Mouse (Mus musculus): Measurements from ENCODE around the gene Ptpn23. TPM values are rescaled to one million over a fixed set of nuclear protein-coding genes. Genes with fewer than 3 reads are reported as not detected.

Gene Ptpn23
- polyA plus RNA-seq, 1 experiment: 39.5 TPM

GRCm38 (mm10) chr9:110362337-110362736, 45.7 kb downstream of the Ptpn23 start:
- no peak for TF ChIP-seq CTCF (IDR thresholded peaks at IDR 0.05; ENCODE audit: extremely low read depth, insufficient read depth, low read length)
- no peak for TF ChIP-seq POLR2A (IDR thresholded peaks at IDR 0.05; ENCODE audit: extremely low read depth, insufficient read depth, low read length)
- Histone ChIP-seq H3K4me1 (ENCODE audit: control insufficient read depth, insufficient read depth, low read length) (no peaks in the 10 kb centered on the region), H3K4me3 (ENCODE audit: insufficient read depth, low read length) (no peak overlapping the region), H3K27ac (ENCODE audit: insufficient read depth, low read length) (no peak overlapping the region)

- no peak overlapping the region for H3K27ac ChIP-seq (ENCODE audit: insufficient read depth, low read length)
- TF ChIP-seq POLR2A (IDR thresholded peaks at IDR 0.05; ENCODE audit: extremely low read depth, insufficient read depth, low read length) (no peak), CTCF (IDR thresholded peaks at IDR 0.05; ENCODE audit: extremely low read depth, insufficient read depth, low read length) (no peak)
- H3K4me1 ChIP-seq (ENCODE audit: control insufficient read depth, insufficient read depth, low read length): no peaks in the 10 kb centered on the region
- H3K4me3 ChIP-seq (ENCODE audit: insufficient read depth, low read length): no peak overlapping the region
Observed at GRCm38 (mm10) chr9:110361299-110361698, 46.7 kb downstream of the Ptpn23 start.

GRCm38 (mm10) chr9:110358341-110358740, 49.7 kb downstream of the Ptpn23 start:
- no peak overlapping the region for H3K4me3 ChIP-seq (ENCODE audit: insufficient read depth, low read length)
- 0 out of 2 replicates have a peak, but pooled peaks cover 1% of the 10 kb centered on the region for H3K4me1 ChIP-seq (ENCODE audit: control insufficient read depth, insufficient read depth, low read length)
- H3K27ac ChIP-seq (ENCODE audit: insufficient read depth, low read length): no peak overlapping the region
- TF ChIP-seq CTCF (IDR thresholded peaks at IDR 0.05; ENCODE audit: extremely low read depth, insufficient read depth, low read length) (no peak), POLR2A (IDR thresholded peaks at IDR 0.05; ENCODE audit: extremely low read depth, insufficient read depth, low read length) (no peak)

- TF ChIP-seq POLR2A (IDR thresholded peaks at IDR 0.05; ENCODE audit: extremely low read depth, insufficient read depth, low read length) (no peak), CTCF (IDR thresholded peaks at IDR 0.05; ENCODE audit: extremely low read depth, insufficient read depth, low read length) (no peak)
- Histone ChIP-seq H3K4me3 (ENCODE audit: insufficient read depth, low read length) (no peak overlapping the region), H3K27ac (ENCODE audit: insufficient read depth, low read length) (no peak overlapping the region), H3K4me1 (ENCODE audit: control insufficient read depth, insufficient read depth, low read length) (peaks cover 3% of the 10 kb centered on the region; the same call in 1 of the 2 replicates)
Observed at GRCm38 (mm10) chr9:110351932-110352632, 55.9 kb downstream of the Ptpn23 start.

- Histone ChIP-seq H3K27ac (ENCODE audit: insufficient read depth, low read length) (no peak overlapping the region), H3K4me1 (ENCODE audit: control insufficient read depth, insufficient read depth, low read length) (peaks cover 3% of the 10 kb centered on the region; the same call in 1 of the 2 replicates), H3K4me3 (ENCODE audit: insufficient read depth, low read length) (no peak overlapping the region)
- no peak for TF ChIP-seq POLR2A (IDR thresholded peaks at IDR 0.05; ENCODE audit: extremely low read depth, insufficient read depth, low read length)
- TF ChIP-seq CTCF (IDR thresholded peaks at IDR 0.05; ENCODE audit: extremely low read depth, insufficient read depth, low read length): no peak
Observed at GRCm38 (mm10) chr9:110351350-110351749, 56.7 kb downstream of the Ptpn23 start.

- TF ChIP-seq POLR2A (IDR thresholded peaks at IDR 0.05; ENCODE audit: extremely low read depth, insufficient read depth, low read length): no peak
- TF ChIP-seq CTCF (IDR thresholded peaks at IDR 0.05; ENCODE audit: extremely low read depth, insufficient read depth, low read length): no peak
- peaks cover 3% of the 10 kb centered on the region; the same call in 1 of the 2 replicates for H3K4me1 ChIP-seq (ENCODE audit: control insufficient read depth, insufficient read depth, low read length)
- H3K27ac ChIP-seq (ENCODE audit: insufficient read depth, low read length): no peak overlapping the region
- H3K4me3 ChIP-seq (ENCODE audit: insufficient read depth, low read length): no peak overlapping the region
Observed at GRCm38 (mm10) chr9:110350612-110351011, 57.4 kb downstream of the Ptpn23 start.

GRCm38 (mm10) chr9:110350188-110350587, 57.8 kb downstream of the Ptpn23 start:
- TF ChIP-seq POLR2A (IDR thresholded peaks at IDR 0.05; ENCODE audit: extremely low read depth, insufficient read depth, low read length) (no peak), CTCF (IDR thresholded peaks at IDR 0.05; ENCODE audit: extremely low read depth, insufficient read depth, low read length) (no peak)
- Histone ChIP-seq H3K4me1 (ENCODE audit: control insufficient read depth, insufficient read depth, low read length) (peaks cover 2% of the 10 kb centered on the region; the same call in 1 of the 2 replicates), H3K4me3 (ENCODE audit: insufficient read depth, low read length) (no peak overlapping the region), H3K27ac (ENCODE audit: insufficient read depth, low read length) (no peak overlapping the region)

GRCm38 (mm10) chr9:110348899-110349298, 59.1 kb downstream of the Ptpn23 start:
- H3K4me1 ChIP-seq (ENCODE audit: control insufficient read depth, insufficient read depth, low read length): peaks cover 2% of the 10 kb centered on the region; the same call in 1 of the 2 replicates
- no peak for TF ChIP-seq CTCF (IDR thresholded peaks at IDR 0.05; ENCODE audit: extremely low read depth, insufficient read depth, low read length)
- TF ChIP-seq POLR2A (IDR thresholded peaks at IDR 0.05; ENCODE audit: extremely low read depth, insufficient read depth, low read length): no peak
- H3K4me3 ChIP-seq (ENCODE audit: insufficient read depth, low read length): no peak overlapping the region
- no peak overlapping the region for H3K27ac ChIP-seq (ENCODE audit: insufficient read depth, low read length)

- TF ChIP-seq CTCF (IDR thresholded peaks at IDR 0.05; ENCODE audit: extremely low read depth, insufficient read depth, low read length) (no peak), POLR2A (IDR thresholded peaks at IDR 0.05; ENCODE audit: extremely low read depth, insufficient read depth, low read length) (no peak)
- H3K27ac ChIP-seq (ENCODE audit: insufficient read depth, low read length): no peak overlapping the region
- H3K4me1 ChIP-seq (ENCODE audit: control insufficient read depth, insufficient read depth, low read length): no peaks in the 10 kb centered on the region
- no peak overlapping the region for H3K4me3 ChIP-seq (ENCODE audit: insufficient read depth, low read length)
Observed at GRCm38 (mm10) chr9:110345057-110345739, 62.8 kb downstream of the Ptpn23 start.

GRCm38 (mm10) chr9:110343805-110344204, 64.2 kb downstream of the Ptpn23 start:
- Histone ChIP-seq H3K27ac (ENCODE audit: insufficient read depth, low read length) (no peak overlapping the region), H3K4me1 (ENCODE audit: control insufficient read depth, insufficient read depth, low read length) (no peaks in the 10 kb centered on the region), H3K4me3 (ENCODE audit: insufficient read depth, low read length) (no peak overlapping the region)
- TF ChIP-seq POLR2A (IDR thresholded peaks at IDR 0.05; ENCODE audit: extremely low read depth, insufficient read depth, low read length) (no peak), CTCF (IDR thresholded peaks at IDR 0.05; ENCODE audit: extremely low read depth, insufficient read depth, low read length) (no peak)

Data from cortical plate, adult 2 months (tissue).